Mouse (Mus musculus) megakaryocyte progenitor cell, adult 5-6 weeks (primary cell): ENCODE results near the gene Otud5. TPM values are rescaled to one million over a fixed set of nuclear protein-coding genes. Genes with fewer than 3 reads are reported as not detected.
"Not testable (repeated sequence)": the region's sequence is repeated elsewhere in the genome, so short reads cannot be mapped to it uniquely, and the experiment has no call there.

Experiments used
- ATAC-seq: replicated peaks from 2 replicates; pipeline ENCODE4 v1.8.0; 2016; ENCODE audit warnings: mild to moderate bottlenecking, moderate TSS enrichment, inconsistent platforms; ENCODE audit not compliant: poor library complexity
- total RNA-seq, 2 experiments: library from RNA; stranded (forward) in 1 of 2; stranded (reverse) in 1 of 2; fragments of 157-497, 149-512 nt in 1 of 2; fragments of 200-1000 nt in 1 of 2; gene quantifications; 2 replicates each; pipeline versions ENCODE4 v1.2.3 to v1.2.4; 2015 to 2017

Gene Otud5
- total RNA-seq, 2 experiments from 2014 or later, result 33.0 to 48.6 TPM

GRCm38 (mm10) chrX:7878495-7878894, 37.3 kb downstream of the Otud5 start:
- no peak for ATAC-seq

- ATAC-seq, result peak; percentile 64
Observed at GRCm38 (mm10) chrX:7879819-7880218, 38.7 kb downstream of the Otud5 start.

- ATAC-seq, result peak; percentile 84
Observed at GRCm38 (mm10) chrX:7883841-7884567, 42.8 kb downstream of the Otud5 start, which contains the start of gene Slc35a2. TSS of gene Slc35a2 (plus strand) at chrX:7884028.

GRCm38 (mm10) chrX:7898211-7898610, 57.0 kb downstream of the Otud5 start:
- no peak for ATAC-seq

GRCm38 (mm10) chrX:7898880-7899874, 58.0 kb downstream of the Otud5 start, which contains the start of the genes Pqbp1 and Timm17b:
TSS of gene Pqbp1 (minus strand) at chrX:7899269.
TSS of gene Timm17b (plus strand) at chrX:7899357.
- ATAC-seq, result peak; percentile 95

- ATAC-seq, result no peak
Observed at GRCm38 (mm10) chrX:7904441-7904840, 63.3 kb downstream of the Otud5 start.

GRCm38 (mm10) chrX:7907735-7908134, 66.6 kb downstream of the Otud5 start, which contains the start of gene Gm10491:
TSS of gene Gm10491 (minus strand) at chrX:7907835.
- ATAC-seq, result no peak

GRCm38 (mm10) chrX:7909242-7909641, 68.1 kb downstream of the Otud5 start, which contains the start of gene Gm10490:
TSS of gene Gm10490 (plus strand) at chrX:7909542.
- ATAC-seq, result not testable (repeated sequence)

- ATAC-seq, result no peak
Observed at GRCm38 (mm10) chrX:7910473-7910872, 69.3 kb downstream of the Otud5 start.

- peak; percentile 92 for ATAC-seq
Observed at GRCm38 (mm10) chrX:7915669-7916068, 74.5 kb downstream of the Otud5 start.

- ATAC-seq, result not testable (repeated sequence)
Observed at GRCm38 (mm10) chrX:7917960-7918359, 76.8 kb downstream of the Otud5 start.

GRCm38 (mm10) chrX:7919601-7920383, 78.6 kb downstream of the Otud5 start, which contains the start of gene Pcsk1n:
TSS of gene Pcsk1n (plus strand) at chrX:7919822.
- no peak for ATAC-seq

- no peak for ATAC-seq
Observed at GRCm38 (mm10) chrX:7922032-7922431, 80.9 kb downstream of the Otud5 start.

Other genes starting within 250 kb of the Otud5 start
- 18.8 and 20.5 TPM in 2 replicates for gene Ccdc22, start 235.8 kb upstream of the Otud5 start, total RNA-seq (2015)
- gene Ccdc22, start 235.8 kb upstream of the Otud5 start, total RNA-seq (2017), result 38.1 and 47.6 TPM in 2 replicates
- 0.24 and 0.47 TPM in 2 replicates for gene Cacna1f, start 234.3 kb upstream of the Otud5 start, total RNA-seq (2015)
- 0.10 and 0.29 TPM in 2 replicates for gene Cacna1f, start 234.3 kb upstream of the Otud5 start, total RNA-seq (2017)
- gene Syp, start 202.9 kb upstream of the Otud5 start, total RNA-seq (2015), result not detected in 2 replicates
- 0.46 and 0.54 TPM in 2 replicates for gene Syp, start 202.9 kb upstream of the Otud5 start, total RNA-seq (2017)
- 3.9 and 4.8 TPM in 2 replicates for gene Prickle3, start 184.1 kb upstream of the Otud5 start, total RNA-seq (2015)
- 4.1 and 6.0 TPM in 2 replicates for gene Prickle3, start 184.1 kb upstream of the Otud5 start, total RNA-seq (2017)
- gene Plp2, start 170.0 kb upstream of the Otud5 start, total RNA-seq (2015), result 115 and 133 TPM in 2 replicates
- gene Plp2, start 170.0 kb upstream of the Otud5 start, total RNA-seq (2017), result 26.4 and 37.1 TPM in 2 replicates
- gene Magix, start 160.1 kb upstream of the Otud5 start, total RNA-seq (2015), result not detected in 2 replicates
- gene Magix, start 160.1 kb upstream of the Otud5 start, total RNA-seq (2017), result not detected in 2 replicates
- gene Gpkow, start 144.2 kb upstream of the Otud5 start, total RNA-seq (2015), result 26.8 and 28.2 TPM in 2 replicates
- gene Gpkow, start 144.2 kb upstream of the Otud5 start, total RNA-seq (2017), result 19.2 and 24.4 TPM in 2 replicates
- gene Wdr45, start 127.0 kb upstream of the Otud5 start, total RNA-seq (2015), result 27.3 and 39.9 TPM in 2 replicates
- gene Wdr45, start 127.0 kb upstream of the Otud5 start, total RNA-seq (2017), result 18.4 and 21.7 TPM in 2 replicates
- 0.59 TPM in 1 of 2 replicates, not detected in the other for gene Gm45208, start 119.1 kb upstream of the Otud5 start, total RNA-seq (2015)
- gene Gm45208, start 119.1 kb upstream of the Otud5 start, total RNA-seq (2017), result not detected in 2 replicates
- 11.1 and 15.3 TPM in 2 replicates for gene Praf2, start 112.9 kb upstream of the Otud5 start, total RNA-seq (2015)
- 3.4 and 4.9 TPM in 2 replicates for gene Praf2, start 112.9 kb upstream of the Otud5 start, total RNA-seq (2017)
- gene Ccdc120, start 90.5 kb upstream of the Otud5 start, total RNA-seq (2015), result 0.88 and 1.2 TPM in 2 replicates
- 0.33 and 1.1 TPM in 2 replicates for gene Ccdc120, start 90.5 kb upstream of the Otud5 start, total RNA-seq (2017)
- gene Tfe3, start 78.8 kb upstream of the Otud5 start, total RNA-seq (2015), result 12.2 and 14.6 TPM in 2 replicates
- gene Tfe3, start 78.8 kb upstream of the Otud5 start, total RNA-seq (2017), result 4.6 and 7.1 TPM in 2 replicates
- 34.4 and 34.9 TPM in 2 replicates for gene Gripap1, start 51.6 kb upstream of the Otud5 start, total RNA-seq (2015)
- gene Gripap1, start 51.6 kb upstream of the Otud5 start, total RNA-seq (2017), result 48.6 and 69.7 TPM in 2 replicates
- gene Kcnd1, start 19.1 kb upstream of the Otud5 start, total RNA-seq (2015), result 0.34 and 0.42 TPM in 2 replicates
- 0.21 and 0.68 TPM in 2 replicates for gene Kcnd1, start 19.1 kb upstream of the Otud5 start, total RNA-seq (2017)
- gene Pim2, start 36.9 kb downstream of the Otud5 start, total RNA-seq (2015), result 5.9 TPM in 2 replicates
- 1.2 and 1.5 TPM in 2 replicates for gene Pim2, start 36.9 kb downstream of the Otud5 start, total RNA-seq (2017)
- gene Slc35a2, start 42.7 kb downstream of the Otud5 start, total RNA-seq (2015), result 8.9 and 10.4 TPM in 2 replicates
- gene Slc35a2, start 42.7 kb downstream of the Otud5 start, total RNA-seq (2017), result 12.2 and 25.1 TPM in 2 replicates
- gene Pqbp1, start 57.9 kb downstream of the Otud5 start, total RNA-seq (2015), result 25.1 and 30.3 TPM in 2 replicates
- 136 and 167 TPM in 2 replicates for gene Pqbp1, start 57.9 kb downstream of the Otud5 start, total RNA-seq (2017)
- gene Timm17b, start 58.0 kb downstream of the Otud5 start, total RNA-seq (2015), result 116 and 133 TPM in 2 replicates
- gene Timm17b, start 58.0 kb downstream of the Otud5 start, total RNA-seq (2017), result 79.3 and 90.7 TPM in 2 replicates
- gene Gm10491, start 66.5 kb downstream of the Otud5 start, total RNA-seq (2015), result not detected in 2 replicates
- gene Gm10491, start 66.5 kb downstream of the Otud5 start, total RNA-seq (2017), result not detected in 2 replicates
- gene Gm10490, start 68.2 kb downstream of the Otud5 start, total RNA-seq (2015), result not detected in 2 replicates
- not detected in 2 replicates for gene Gm10490, start 68.2 kb downstream of the Otud5 start, total RNA-seq (2017)
- gene Pcsk1n, start 78.5 kb downstream of the Otud5 start, total RNA-seq (2015), result not detected in 2 replicates
- not detected in 2 replicates for gene Pcsk1n, start 78.5 kb downstream of the Otud5 start, total RNA-seq (2017)
- gene Eras, start 87.2 kb downstream of the Otud5 start, total RNA-seq (2015), result not detected in 2 replicates
- not detected in 2 replicates for gene Eras, start 87.2 kb downstream of the Otud5 start, total RNA-seq (2017)
- 9.2 and 10.4 TPM in 2 replicates for gene Hdac6, start 106.5 kb downstream of the Otud5 start, total RNA-seq (2015)
- 6.5 and 7.6 TPM in 2 replicates for gene Hdac6, start 106.5 kb downstream of the Otud5 start, total RNA-seq (2017)
- gene Gata1, start 136.7 kb downstream of the Otud5 start, total RNA-seq (2015), result 10.7 and 26.3 TPM in 2 replicates
- 8.7 and 20.8 TPM in 2 replicates for gene Gata1, start 136.7 kb downstream of the Otud5 start, total RNA-seq (2017)
- not detected in 2 replicates for gene Glod5, start 177.1 kb downstream of the Otud5 start, total RNA-seq (2015)
- gene Glod5, start 177.1 kb downstream of the Otud5 start, total RNA-seq (2017), result not detected in 2 replicates
- gene Suv39h1, start 233.4 kb downstream of the Otud5 start, total RNA-seq (2015), result 53.5 and 64.6 TPM in 2 replicates
- gene Suv39h1, start 233.4 kb downstream of the Otud5 start, total RNA-seq (2017), result 79.2 and 81.6 TPM in 2 replicates
- 73.0 and 75.7 TPM in 2 replicates for gene Was, start 249.1 kb downstream of the Otud5 start, total RNA-seq (2015)
- 98.9 and 103 TPM in 2 replicates for gene Was, start 249.1 kb downstream of the Otud5 start, total RNA-seq (2017)